Mouse (Mus musculus) ES-E14 (cell line): Measurements from ENCODE around the gene Gja1.

Source experiments
- ZC3H11A ChIP-seq: IDR thresholded peaks from 2 replicates; pipeline ENCODE4 v1.6.1; 2012; ENCODE audit warnings: low read depth, mild to moderate bottlenecking, inconsistent platforms, low read length, borderline replicate concordance
- ZNF384 ChIP-seq: IDR thresholded peaks from 2 replicates; pipeline ENCODE4 v1.6.1; 2012; ENCODE audit warnings: low read depth, low read length, inconsistent platforms

DNA sequence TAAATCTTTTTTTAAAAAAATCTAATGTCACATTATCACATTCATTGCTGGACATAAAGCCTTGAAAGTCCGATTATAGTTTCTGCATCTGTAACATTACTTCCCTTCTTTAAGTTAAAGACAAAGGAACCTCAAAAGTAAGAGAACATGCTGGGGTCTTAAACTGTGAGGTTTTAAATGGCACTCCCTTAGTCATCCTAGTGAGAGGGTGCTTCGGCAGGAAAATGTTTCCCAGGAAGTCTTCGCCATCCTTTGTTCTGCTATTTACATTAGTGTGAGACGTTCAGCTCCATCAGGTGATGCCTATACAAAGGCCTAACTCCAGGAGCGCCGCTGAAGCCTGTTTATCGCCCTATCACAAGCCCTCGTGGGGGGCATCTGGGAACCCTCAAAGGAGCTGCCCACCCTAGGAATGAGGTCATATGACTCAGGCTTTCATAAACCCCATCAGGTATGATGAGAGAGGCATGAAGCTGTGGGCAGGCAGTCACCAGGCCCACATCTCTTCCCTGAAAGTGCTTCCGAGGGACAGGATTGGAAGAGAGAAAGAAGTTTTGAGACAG, 1.1 kb upstream of the Gja1 start:
- TF ChIP-seq ZNF384 (no peak), ZC3H11A (no peak)
